Comparison of ENCODE assay signal across 9 mouse cellular contexts in the genomic region with DNA sequence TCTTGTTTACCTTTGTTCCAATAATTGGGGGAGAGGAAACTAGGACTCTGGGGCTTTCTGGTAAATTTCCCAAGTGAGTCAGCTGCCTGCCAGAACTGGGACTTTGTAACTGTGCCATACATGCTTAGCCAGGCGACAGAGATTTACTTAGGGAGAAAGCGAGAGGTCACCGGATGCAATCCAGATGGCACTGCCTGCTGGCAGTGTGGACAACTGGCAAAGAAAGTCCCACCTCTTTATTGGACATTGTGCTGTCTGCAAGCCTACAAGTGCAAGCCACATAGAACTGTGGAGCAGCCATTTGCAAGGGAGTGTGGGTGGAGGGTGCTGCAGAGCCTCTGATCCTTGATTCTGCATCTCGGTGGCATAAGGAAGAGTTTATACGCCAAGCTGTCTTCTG.
DNase-seq lines count a peak whose midpoint lies in the region; ATAC-seq and TF ChIP-seq lines count a peak whose summit lies in the region.
"Had no signal": no experiment of that assay in that cellular context is flagged by ENCODE, and none has a peak within 500 bp of the region (broad histone marks: within the 10 kb centered on the region; RNA-seq: fewer than 3 reads in every experiment).

No protein-coding gene starts in this region.

- no peak for ATAC-seq in lung, embryonic 14.5 days (ENCODE audit: insufficient read depth)

- H3K27ac ChIP-seq in lung, embryonic 14.5 days (ENCODE audit: low read depth): no peak overlapping the region
- H3K27ac ChIP-seq: embryonic facial prominence, embryonic 12.5 days had no signal

- no peaks in the 10 kb centered on the region for H3K9me3 ChIP-seq in lung, embryonic 14.5 days (ENCODE audit: low read depth, low read length)
- H3K9me3 ChIP-seq: embryonic facial prominence, embryonic 12.5 days had no signal

- no peak for TF ChIP-seq CTCF in lung, embryonic 14.5 days (IDR thresholded peaks at IDR 0.05; ENCODE audit: low read depth)
- no peak for TF ChIP-seq CTCF in lung, adult 2 months (IDR thresholded peaks at IDR 0.05; ENCODE audit: insufficient read depth, low read length)

- no peak overlapping the region for H3K4me3 ChIP-seq in lung, embryonic 14.5 days (ENCODE audit: low read depth, low read length)
- H3K4me3 ChIP-seq in lung, adult 2 months (replicated peaks; ENCODE audit: extremely low read depth, low read depth, low read length): no peak overlapping the region
- H3K4me3 ChIP-seq: embryonic facial prominence, embryonic 12.5 days had no signal

- 52% methylated on average over 5 of the region's 5 CpGs for WGBS in lung, embryonic 14.5 days
- 60% methylated on average over 5 of the region's 5 CpGs for WGBS in lung, adult 2 months

- H3K4me2 ChIP-seq in lung, embryonic 14.5 days: no peak overlapping the region
- H3K4me2 ChIP-seq: embryonic facial prominence, embryonic 12.5 days had no signal

- no peaks in the 10 kb centered on the region for H3K36me3 ChIP-seq in lung, embryonic 14.5 days (ENCODE audit: insufficient read depth)
- H3K36me3 ChIP-seq: embryonic facial prominence, embryonic 12.5 days had no signal

- H3K9ac ChIP-seq in lung, embryonic 14.5 days: no peak overlapping the region
- H3K9ac ChIP-seq: embryonic facial prominence, embryonic 12.5 days had no signal

- TF ChIP-seq POLR2A in lung, adult 2 months (IDR thresholded peaks at IDR 0.05; ENCODE audit: borderline replicate concordance, extremely low read depth, low read depth, low read length): no peak

- peak; percentile 24 for DNase-seq in lung, embryonic 14.5 days
- DNase-seq in lung, adult 2 months: no peak
- DNase-seq in cerebellum, postnatal 14 days: peak; percentile 41 to 56
- peak; percentile 59 to 64 for DNase-seq in layer of hippocampus, postnatal 10 days (ENCODE audit: low spot score in 2 of 2)
- peak; percentile 21 for DNase-seq in right cerebral cortex, postnatal 4 days
- DNase-seq in spleen, postnatal 10 days (ENCODE audit: low spot score in 2 of 2): no peak
- DNase-seq in urinary bladder, adult 18-20 months (ENCODE audit: low spot score in 2 of 2): no peak
- DNase-seq in lung, adult 18-20 months: no peak

- no peaks in the 10 kb centered on the region for H3K4me1 ChIP-seq in lung, embryonic 14.5 days (ENCODE audit: insufficient read depth)
- no peaks in the 10 kb centered on the region for H3K4me1 ChIP-seq in lung, adult 2 months (ENCODE audit: control insufficient read depth, insufficient read depth, low read length)
- H3K4me1 ChIP-seq: embryonic facial prominence, embryonic 12.5 days had no signal

- H3K27me3 ChIP-seq in lung, embryonic 14.5 days (ENCODE audit: insufficient read depth, low read length): no peaks in the 10 kb centered on the region
- H3K27me3 ChIP-seq: embryonic facial prominence, embryonic 12.5 days had no signal

Comparison
In these comparisons a context has a peak if more than half of its experiments do, and no peak if none do; other contexts are left out.
1. DNase-seq: peak in lung, embryonic 14.5 days (single experiment), cerebellum, postnatal 14 days (2 of 2), layer of hippocampus, postnatal 10 days (2 of 2) and right cerebral cortex, postnatal 4 days (single experiment); none in lung, adult 2 months (single experiment), spleen, postnatal 10 days (0 of 2), urinary bladder, adult 18-20 months (0 of 2) and lung, adult 18-20 months (0 of 2).